Mouse (Mus musculus) thymus, postnatal 0 days (tissue): ENCODE results near the gene Csrp2. TPM values are rescaled to one million over a fixed set of nuclear protein-coding genes. Genes with fewer than 3 reads are reported as not detected.

Experiments used
- DNase-seq: peaks from one replicate; pipeline ENCODE4 v3.0.0-alpha.2; 2015; ENCODE audit warnings: low spot score
- polyA plus RNA-seq: library from polyadenylated mRNA; unstranded; fragments of >200 nt; fragmentation: Nextera tagmentation; extraction: Ambion mirVana; gene quantifications from 2 replicates; pipeline ENCODE4 v1.2.1, GENCODE M21; 2015

Gene Csrp2
- 31.6 and 36.1 TPM in 2 replicates for polyA plus RNA-seq

- peak; percentile 74 for DNase-seq
These were observed at the start of gene Csrp2 for GRCm38 (mm10) chr10:110919531-110920343. Gene Csrp2, plus strand, starts transcription at chr10:110919789.

GRCm38 (mm10) chr10:110874853-110875252 lies 44.7 kb upstream of the Csrp2 start:
- no peak for DNase-seq

GRCm38 (mm10) chr10:110876956-110877355 lies 42.6 kb upstream of the Csrp2 start:
- no peak for DNase-seq

- no peak for DNase-seq
These were observed 41.7 kb upstream of the Csrp2 start for GRCm38 (mm10) chr10:110877851-110878250.

- no peak for DNase-seq
These were observed 40.9 kb upstream of the Csrp2 start for GRCm38 (mm10) chr10:110878641-110879040.

GRCm38 (mm10) chr10:110879426-110880066 lies 40.0 kb upstream of the Csrp2 start:
- DNase-seq = no peak

- no peak for DNase-seq
These were observed 38.2 kb upstream of the Csrp2 start for GRCm38 (mm10) chr10:110881346-110881745.

GRCm38 (mm10) chr10:110882701-110883100 lies 36.9 kb upstream of the Csrp2 start:
- DNase-seq = no peak

- peak; percentile 34 for DNase-seq
These were observed 28.8 kb upstream of the Csrp2 start for GRCm38 (mm10) chr10:110890656-110891272.

GRCm38 (mm10) chr10:110899744-110900501 lies 19.7 kb upstream of the Csrp2 start:
- no peak for DNase-seq

GRCm38 (mm10) chr10:110903862-110904261 lies 15.7 kb upstream of the Csrp2 start:
- DNase-seq = no peak

- no peak for DNase-seq
These were observed 2.8 kb upstream of the Csrp2 start for GRCm38 (mm10) chr10:110916666-110917344.

- DNase-seq = no peak
These were observed 2.1 kb upstream of the Csrp2 start for GRCm38 (mm10) chr10:110917521-110917920.

GRCm38 (mm10) chr10:110918414-110919391 lies 886 bp upstream of the Csrp2 start:
- peak; percentile 7 for DNase-seq

- DNase-seq = no peak
These were observed 870 bp downstream of the Csrp2 start for GRCm38 (mm10) chr10:110920368-110920950.

- no peak for DNase-seq
These were observed 2.3 kb downstream of the Csrp2 start for GRCm38 (mm10) chr10:110921890-110922289.

GRCm38 (mm10) chr10:110922612-110923011 lies 3.0 kb downstream of the Csrp2 start:
- no peak for DNase-seq

- DNase-seq = no peak
These were observed 7.9 kb downstream of the Csrp2 start for GRCm38 (mm10) chr10:110927491-110927890.

- DNase-seq = no peak
These were observed 10.2 kb downstream of the Csrp2 start for GRCm38 (mm10) chr10:110929756-110930155.
